Mouse (Mus musculus): Measurements from ENCODE around the gene Nfil3.

Nfil3 gene

DNA sequence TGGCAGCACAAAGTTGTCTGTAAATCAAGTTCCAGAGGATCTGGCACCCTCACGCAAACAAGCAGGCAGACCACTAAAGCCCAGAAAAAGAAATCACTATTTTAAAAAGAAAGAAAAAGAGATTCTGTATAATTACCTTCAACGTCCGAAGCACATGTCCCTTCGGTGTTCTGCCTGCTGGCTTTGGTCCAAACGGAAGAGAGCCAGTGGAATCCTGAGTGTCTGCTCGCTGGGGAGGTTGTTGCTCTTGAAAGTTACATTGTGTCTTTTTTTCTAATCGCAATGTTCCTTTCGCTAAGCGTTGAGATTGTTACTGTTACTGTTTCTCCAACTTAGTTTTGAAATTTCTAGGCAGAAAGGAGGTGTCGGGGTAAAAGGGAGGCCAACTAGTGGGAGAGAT is 50.3 kb downstream of the Nfil3 start:
- no peak for DNase-seq (ENCODE audit: low read depth)

DNA sequence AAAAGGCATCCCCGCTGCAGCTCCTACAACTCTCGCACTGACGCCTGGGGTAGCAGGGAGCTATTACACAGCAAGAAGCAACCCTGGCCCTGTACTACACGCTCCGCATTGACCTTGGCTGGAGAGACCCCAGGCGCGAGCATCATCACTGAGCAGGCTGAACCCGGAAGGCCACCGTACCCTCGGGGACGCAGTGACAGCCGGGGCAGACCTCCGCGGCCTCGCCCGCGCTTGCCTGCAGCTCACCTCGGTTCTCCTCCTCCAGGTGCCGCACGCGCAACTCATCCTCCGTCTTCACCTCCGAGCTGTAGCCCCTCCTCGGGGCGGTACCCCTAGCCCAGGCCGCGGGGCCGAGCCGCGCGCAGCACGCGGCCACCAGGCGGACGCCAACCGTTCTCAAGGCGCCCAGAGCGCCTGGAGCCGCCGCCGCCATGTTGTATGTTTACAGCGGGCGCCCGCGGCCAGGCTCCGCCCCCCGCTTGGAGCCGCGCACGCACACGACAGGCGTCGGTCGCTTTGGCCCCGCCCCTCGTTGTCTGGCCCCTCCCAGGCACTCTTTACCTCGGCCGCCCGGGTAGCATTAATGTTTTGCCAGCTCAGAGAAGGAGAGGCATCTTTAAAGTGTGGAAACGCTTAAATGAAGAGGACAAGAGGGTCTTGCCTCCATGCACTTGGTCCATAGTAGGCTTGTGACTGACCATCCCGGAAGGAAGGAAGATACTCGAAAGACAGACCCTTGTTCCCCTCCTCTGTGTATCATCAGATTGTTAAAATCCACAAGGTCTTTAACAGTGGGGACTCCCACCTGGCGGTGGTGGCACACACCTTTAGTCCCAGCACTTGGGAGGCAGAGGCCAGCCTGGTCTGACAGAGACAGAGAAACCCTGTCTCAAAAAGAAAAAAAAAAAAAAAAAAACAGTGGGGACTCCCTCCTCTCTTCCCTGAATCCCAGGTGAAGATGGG is 51.4 kb downstream of the Nfil3 start, which contains the start of gene Auh:
Gene Auh, minus strand, starts transcription at position 473 of the 963 bp plus-strand sequence.
- peak; percentile 57 for DNase-seq (ENCODE audit: low read depth)

DNA sequence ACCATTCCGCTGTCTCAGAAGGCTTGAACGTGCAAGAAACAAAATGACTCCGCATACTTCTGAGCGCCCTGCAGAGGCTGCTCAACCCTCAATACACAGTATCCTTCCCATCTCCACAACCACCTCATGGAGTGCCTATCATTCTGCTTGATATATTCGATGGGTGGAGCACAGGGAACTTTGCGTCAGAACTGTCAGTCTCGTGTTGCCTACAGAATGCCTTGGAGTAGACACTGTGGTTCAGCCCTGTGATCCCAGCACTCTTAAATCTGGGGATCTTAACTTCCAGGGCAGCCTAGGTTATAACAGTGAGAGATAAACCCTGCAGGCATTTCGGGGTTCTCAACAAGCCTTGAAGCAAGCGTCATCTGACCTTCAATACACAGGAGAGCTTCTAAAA is 52.5 kb downstream of the Nfil3 start:
- no peak for DNase-seq (ENCODE audit: low read depth)

DNA sequence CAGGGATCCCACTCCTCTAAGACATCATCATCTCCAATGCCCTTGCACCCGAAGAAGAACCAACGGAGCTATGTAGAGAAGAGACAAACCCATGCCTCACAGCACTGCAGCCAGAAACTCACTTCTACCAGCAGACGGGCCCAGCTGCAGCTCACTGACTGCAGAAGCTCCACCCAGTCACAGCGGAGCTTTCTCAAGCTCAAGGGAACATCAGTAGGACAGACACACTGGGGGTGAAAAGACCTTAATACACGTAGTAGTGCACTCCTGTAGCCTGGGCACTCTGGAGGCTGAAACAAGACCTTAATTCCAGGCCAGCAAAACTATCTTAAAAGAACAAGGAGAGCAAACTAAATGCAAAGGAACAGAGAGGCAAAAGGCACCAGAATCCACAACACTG is 56.4 kb downstream of the Nfil3 start:
- no peak for DNase-seq (ENCODE audit: low read depth)

DNA sequence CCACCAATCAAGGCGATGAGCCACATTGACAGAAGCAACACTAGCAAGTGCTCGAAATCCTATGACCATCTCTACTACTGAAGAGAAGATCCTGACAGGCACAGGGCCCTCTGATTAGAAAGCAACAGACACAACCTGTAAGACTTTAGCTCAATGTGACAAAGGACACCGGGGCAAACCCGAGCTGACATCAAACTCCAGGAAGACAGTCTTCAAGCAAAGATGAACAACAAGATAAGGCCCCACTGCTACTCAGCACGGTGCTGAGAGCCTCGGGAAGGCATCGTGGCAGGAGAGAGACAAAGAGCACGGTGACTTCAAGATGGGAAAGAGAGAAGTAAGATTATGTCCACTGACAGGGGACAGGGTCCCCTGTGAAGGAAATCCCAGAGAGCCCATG is 58.9 kb downstream of the Nfil3 start:
- DNase-seq (ENCODE audit: low read depth): no peak

DNA sequence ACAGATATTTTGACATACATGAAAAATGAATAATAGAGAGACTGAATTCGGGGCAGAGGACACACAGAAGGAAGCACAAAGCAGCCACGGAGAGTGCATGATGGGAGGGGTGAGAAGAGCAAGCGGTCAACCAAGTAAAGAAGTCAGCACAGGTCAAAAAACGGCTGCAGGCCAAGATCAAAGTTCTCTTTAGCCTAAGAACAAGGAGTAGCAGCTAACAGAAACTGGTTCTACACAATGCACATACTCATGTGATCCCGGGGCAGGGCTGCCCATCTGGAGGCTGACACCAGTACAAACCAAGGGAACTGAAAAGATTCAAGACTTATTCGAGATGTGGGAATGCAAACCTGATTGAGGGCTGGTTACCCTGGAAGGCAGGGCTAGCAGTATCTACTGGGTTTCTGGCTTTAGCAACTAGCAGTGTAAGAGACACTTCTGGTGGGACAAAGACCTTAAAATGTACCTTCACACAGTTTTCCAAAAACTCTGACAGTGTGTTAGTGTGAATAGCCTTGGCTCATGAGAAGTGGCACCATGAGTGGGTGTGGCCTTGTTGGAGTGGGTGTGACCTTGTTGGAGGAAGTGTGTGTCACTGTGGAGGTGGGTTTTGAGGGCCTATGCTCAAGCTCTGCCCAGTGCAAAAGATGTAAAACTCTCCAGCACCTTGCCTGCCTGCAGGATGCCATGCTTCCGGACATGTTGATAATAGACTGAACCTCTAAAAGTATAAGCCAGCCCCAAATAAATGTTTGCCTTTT is 59.6 kb downstream of the Nfil3 start:
- no peak for DNase-seq (ENCODE audit: low read depth)

DNA sequence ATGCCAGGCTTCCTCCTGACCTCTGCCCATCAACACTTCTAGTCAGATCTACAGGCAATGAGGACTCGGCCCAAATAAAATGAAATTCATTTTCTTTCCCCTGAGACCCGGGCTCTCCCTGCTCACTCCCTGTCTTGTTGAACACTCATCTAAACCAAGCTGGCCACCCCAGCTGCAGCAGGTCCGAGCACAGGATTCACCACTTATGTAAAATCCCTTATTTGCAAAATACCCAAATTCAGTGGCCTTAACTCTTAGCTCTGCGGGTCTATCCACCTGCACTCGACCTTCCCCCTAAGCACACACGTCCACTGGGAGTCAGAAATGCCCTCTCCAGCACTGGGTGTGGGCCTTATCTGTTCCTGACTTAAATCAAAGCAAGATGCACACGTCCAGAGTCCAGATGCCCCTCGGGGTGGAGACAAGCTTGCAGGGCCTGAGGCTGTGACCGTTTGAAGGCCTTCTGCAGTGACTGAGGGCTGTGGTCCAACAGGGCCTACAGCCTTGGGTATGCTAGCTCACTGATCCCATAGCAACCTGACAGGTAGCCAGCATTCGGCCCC is 61.0 kb downstream of the Nfil3 start:
- no peak for DNase-seq (ENCODE audit: low read depth)

DNA sequence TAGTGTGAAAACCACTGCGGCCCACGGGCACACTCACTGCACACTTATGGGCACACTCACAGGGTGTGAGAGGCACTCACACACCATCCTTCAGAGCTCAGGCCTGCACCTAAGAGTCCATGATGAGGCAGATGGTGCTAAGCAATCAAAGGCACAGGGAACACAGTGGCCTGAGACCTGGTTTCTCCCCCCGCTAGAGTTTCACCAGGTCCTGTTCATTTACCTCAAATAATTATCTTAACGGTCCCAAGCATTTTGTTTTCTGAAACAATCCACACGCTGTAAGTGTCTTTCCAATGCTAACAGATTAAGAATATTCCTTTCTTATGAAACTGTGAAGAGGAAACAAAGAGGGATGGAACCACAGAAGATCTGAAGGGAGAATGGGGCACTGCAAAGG is 62.5 kb downstream of the Nfil3 start:
- no peak for DNase-seq (ENCODE audit: low read depth)
